Mouse (Mus musculus) MEL (cell line): ENCODE measurements at regions not wholly inside any gene's neighbourhood (a gene's known extent, or its start where the extent isn't known, plus 50 kb on each side); places are given as distances from the start of the nearest gene placed in this dataset.

Experiments
- CTCF ChIP-seq, 3 experiments: IDR thresholded peaks in 2 of 3; conservative IDR thresholded peaks in 1 of 3; 2 replicates each; pipeline ENCODE4 v1.5.1; 2011 to 2012; ENCODE audit warnings: low read length in 3 of 3, low read depth in 2 of 3, mild to moderate bottlenecking in 2 of 3, improper control_type of control experiment in 1 of 3, inconsistent platforms in 1 of 3, mixed read lengths in 1 of 3, moderate library complexity in 1 of 3; ENCODE audit not compliant: control insufficient read depth in 1 of 3, insufficient read depth in 1 of 3, poor library complexity in 1 of 3, severe bottlenecking in 1 of 3
- EP300 ChIP-seq, 2 experiments: IDR thresholded peaks; 2 replicates each; pipeline ENCODE4 v1.6.1; 2011; ENCODE audit warnings: improper control_type of control experiment in 2 of 2, low read length in 2 of 2, low read depth in 1 of 2, mild to moderate bottlenecking in 1 of 2
- JUND ChIP-seq: IDR thresholded peaks from 2 replicates; pipeline ENCODE4 v1.6.1; 2011; ENCODE audit warnings: low read depth, mild to moderate bottlenecking, improper control_type of control experiment, low read length
- MAX ChIP-seq: IDR thresholded peaks from 2 replicates; pipeline ENCODE4 v1.6.1; 2011; ENCODE audit warnings: low read length, improper control_type of control experiment
- POLR2A ChIP-seq, 2 experiments: IDR thresholded peaks; 2 replicates each; pipeline ENCODE4 v1.6.1; 2011 to 2012; ENCODE audit warnings: low read length in 2 of 2, mild to moderate bottlenecking in 2 of 2, control low read depth in 1 of 2, improper control_type of control experiment in 1 of 2, low read depth in 1 of 2, moderate library complexity in 1 of 2; ENCODE audit not compliant: control insufficient read depth in 1 of 2, insufficient read depth in 1 of 2, poor library complexity in 1 of 2
- POLR2AphosphoS2 ChIP-seq: IDR thresholded peaks from 2 replicates; pipeline ENCODE4 v1.6.1; 2011; ENCODE audit warnings: low read length, improper control_type of control experiment
- SIN3A ChIP-seq: IDR thresholded peaks from 2 replicates; pipeline ENCODE4 v1.6.1; 2012; ENCODE audit warnings: low read length, improper control_type of control experiment, inconsistent platforms
- UBTF ChIP-seq: IDR thresholded peaks from 2 replicates; pipeline ENCODE4 v1.6.1; 2012; ENCODE audit warnings: low read depth, mild to moderate bottlenecking, inconsistent platforms, low read length, improper control_type of control experiment, moderate library complexity, borderline replicate concordance; ENCODE audit not compliant: insufficient read depth
- USF1 ChIP-seq: IDR thresholded peaks from 2 replicates; pipeline ENCODE4 v1.6.1; 2014; ENCODE audit warnings: low read depth, mild to moderate bottlenecking, inconsistent platforms, low read length, improper control_type of control experiment, moderate library complexity
- USF2 ChIP-seq, 2 experiments: IDR thresholded peaks; 2 replicates each; pipeline ENCODE4 v1.6.1; 2011 to 2012; ENCODE audit warnings: improper control_type of control experiment in 2 of 2, low read length in 2 of 2, borderline replicate concordance in 1 of 2, inconsistent platforms in 1 of 2, low read depth in 1 of 2, mild to moderate bottlenecking in 1 of 2; ENCODE audit not compliant: insufficient read depth in 1 of 2
- ZC3H11A ChIP-seq: IDR thresholded peaks from 2 replicates; pipeline ENCODE4 v1.6.1; 2012; ENCODE audit warnings: low read depth, mild to moderate bottlenecking, inconsistent platforms, low read length, improper control_type of control experiment
- ZKSCAN1 ChIP-seq: IDR thresholded peaks from 2 replicates; pipeline ENCODE4 v1.6.1; 2012; ENCODE audit warnings: low read depth, mild to moderate bottlenecking, inconsistent platforms, low read length, improper control_type of control experiment, moderate library complexity
- ZNF384 ChIP-seq: IDR thresholded peaks from 2 replicates; pipeline ENCODE4 v1.6.1; 2012; ENCODE audit warnings: low read depth, mild to moderate bottlenecking, inconsistent platforms, low read length, improper control_type of control experiment

DNA sequence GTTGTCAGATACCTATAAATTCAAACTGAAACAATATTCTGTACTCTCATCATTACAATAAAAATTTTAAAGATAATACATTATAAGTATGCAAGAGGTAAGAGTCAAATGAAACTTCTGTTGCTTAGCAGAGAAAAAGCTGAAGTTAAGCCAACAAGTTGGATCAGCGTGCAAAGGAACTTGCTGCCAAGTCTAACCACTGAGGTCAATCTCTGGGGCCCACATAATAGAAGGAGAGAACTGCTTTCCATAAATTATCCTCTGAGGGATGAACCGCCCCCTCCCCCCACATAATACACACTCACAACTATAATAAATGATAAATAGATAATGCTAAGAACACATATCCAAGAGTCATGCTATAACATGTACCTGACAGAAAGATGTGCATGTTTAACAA, 144.2 kb upstream of the Ahr start:
- TF ChIP-seq MAX (no peak), UBTF (no peak), ZNF384 (no peak), JUND (no peak), CTCF (IDR thresholded peaks at IDR 0.05 in 2 of 3, conservative IDR thresholded peaks at IDR 0.05 in 1 of 3; ENCODE audit: control insufficient read depth in 1 of 3, insufficient read depth in 1 of 3, low read depth in 2 of 3, low read length in 3 of 3, poor library complexity in 1 of 3, severe bottlenecking in 1 of 3) (no peak), POLR2A (IDR thresholded peaks at IDR 0.05; ENCODE audit: control insufficient read depth in 1 of 2, insufficient read depth in 1 of 2, low read depth in 1 of 2, low read length in 2 of 2, poor library complexity in 1 of 2) (no peak), ZKSCAN1 (no peak), POLR2AphosphoS2 (no peak), EP300 (IDR thresholded peaks at IDR 0.05; ENCODE audit: low read depth in 1 of 2, low read length in 2 of 2) (no peak), SIN3A (no peak), USF2 (IDR thresholded peaks at IDR 0.05; ENCODE audit: borderline replicate concordance in 1 of 2, insufficient read depth in 1 of 2, low read depth in 1 of 2, low read length in 2 of 2) (no peak), ZC3H11A (no peak), USF1 (no peak)
